Mouse (Mus musculus): ENCODE results near the gene Grcc10. TPM values are rescaled to one million over a fixed set of nuclear protein-coding genes. Genes with fewer than 3 reads are reported as not detected.

The Grcc10 gene
- polyA plus RNA-seq, 1 experiment from 2014 or later = 549 TPM

DNA sequence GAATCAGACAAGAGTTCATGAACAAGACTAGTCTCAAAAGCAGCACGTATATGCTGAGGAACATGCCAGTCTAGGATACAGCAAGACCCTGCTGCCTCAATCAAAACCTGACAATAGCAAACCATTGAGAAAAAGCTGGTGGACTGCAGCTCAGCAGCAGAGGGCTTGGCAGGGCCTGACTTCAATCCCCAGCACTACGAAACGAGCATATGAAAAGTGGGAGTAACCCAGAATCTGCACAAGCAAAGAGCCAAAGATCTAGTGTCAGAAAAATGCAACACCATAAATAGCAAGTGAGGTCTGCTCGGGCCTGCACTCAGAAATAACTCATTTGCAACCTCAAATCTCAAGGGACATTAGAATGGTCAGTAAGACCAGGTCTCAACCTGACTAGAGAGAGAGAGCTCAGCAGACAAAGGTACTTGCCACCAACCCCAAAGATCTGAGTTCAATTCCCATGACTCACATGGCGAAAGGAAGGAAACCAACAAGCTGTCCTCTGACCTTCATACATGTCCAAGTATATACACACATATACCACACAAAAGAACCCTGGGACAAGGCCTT lies 35.0 kb downstream of the Grcc10 start:
- ATAC-seq (ENCODE audit: insufficient number of reproducible peaks, low FRiP score, low TSS enrichment, low read depth) = no peak
- no peak overlapping the region for H3K27ac ChIP-seq (replicated peaks; ENCODE audit: low read depth, low read length)
- no peaks in the 10 kb centered on the region for H3K27me3 ChIP-seq (ENCODE audit: control insufficient read depth, insufficient read depth, low read length)
- H3K4me3 ChIP-seq (ENCODE audit: low read depth, low read length) = no peak overlapping the region
- no peaks in the 10 kb centered on the region for H3K9me3 ChIP-seq (ENCODE audit: control insufficient read depth, low read length)
- H3K36me3 ChIP-seq (ENCODE audit: control insufficient read depth, insufficient read depth, low read length) = peaks cover 23% of the 10 kb centered on the region
- no peak overlapping the region for H3K9ac ChIP-seq (ENCODE audit: low read length)
- no peak for DNase-seq (ENCODE audit: low spot score)
- no peak overlapping the region for H3K4me2 ChIP-seq (ENCODE audit: low read depth, severe bottlenecking)
- 89% methylated on average over 5 of the region's 5 CpGs for WGBS
- H3K4me1 ChIP-seq (ENCODE audit: control insufficient read depth, insufficient read depth, low read length) = peaks cover 14% of the 10 kb centered on the region

DNA sequence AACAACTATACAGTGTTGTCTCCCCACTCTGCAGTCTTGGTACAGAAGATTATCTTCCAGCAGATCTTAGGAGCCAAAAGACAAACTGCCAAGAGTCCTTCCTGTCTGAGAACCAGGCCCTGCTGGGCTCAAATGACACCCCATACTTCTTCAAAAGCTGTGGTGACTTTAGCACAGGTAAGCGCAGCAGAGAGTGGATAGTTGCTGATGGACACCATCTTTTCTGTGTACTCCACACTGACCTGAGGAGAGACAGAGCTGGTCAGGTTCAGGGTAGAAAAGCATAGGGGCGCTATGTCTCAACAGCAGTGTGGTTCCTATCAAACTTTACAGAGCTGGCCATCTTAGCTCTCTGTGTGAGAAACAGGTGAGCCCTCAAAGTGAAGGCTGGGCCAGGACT lies 36.8 kb downstream of the Grcc10 start:
- peaks cover 2% of the 10 kb centered on the region; the same call in 1 of the 2 replicates for H3K4me1 ChIP-seq (ENCODE audit: control insufficient read depth, insufficient read depth, low read length)
- peaks cover 24% of the 10 kb centered on the region for H3K36me3 ChIP-seq (ENCODE audit: control insufficient read depth, insufficient read depth, low read length)
- ATAC-seq (ENCODE audit: insufficient number of reproducible peaks, low FRiP score, low TSS enrichment, low read depth) = no peak
- no peaks in the 10 kb centered on the region for H3K9me3 ChIP-seq (ENCODE audit: control insufficient read depth, low read length)
- 90% methylated on average over 2 of the region's 2 CpGs for WGBS
- no peak overlapping the region for H3K9ac ChIP-seq (ENCODE audit: low read length)
- H3K27ac ChIP-seq (replicated peaks; ENCODE audit: low read depth, low read length) = no peak overlapping the region
- no peak overlapping the region for H3K4me3 ChIP-seq (ENCODE audit: low read depth, low read length)
- no peak for DNase-seq (ENCODE audit: low spot score)
- H3K27me3 ChIP-seq (ENCODE audit: control insufficient read depth, insufficient read depth, low read length) = no peaks in the 10 kb centered on the region
- H3K4me2 ChIP-seq (ENCODE audit: low read depth, severe bottlenecking) = no peak overlapping the region

DNA sequence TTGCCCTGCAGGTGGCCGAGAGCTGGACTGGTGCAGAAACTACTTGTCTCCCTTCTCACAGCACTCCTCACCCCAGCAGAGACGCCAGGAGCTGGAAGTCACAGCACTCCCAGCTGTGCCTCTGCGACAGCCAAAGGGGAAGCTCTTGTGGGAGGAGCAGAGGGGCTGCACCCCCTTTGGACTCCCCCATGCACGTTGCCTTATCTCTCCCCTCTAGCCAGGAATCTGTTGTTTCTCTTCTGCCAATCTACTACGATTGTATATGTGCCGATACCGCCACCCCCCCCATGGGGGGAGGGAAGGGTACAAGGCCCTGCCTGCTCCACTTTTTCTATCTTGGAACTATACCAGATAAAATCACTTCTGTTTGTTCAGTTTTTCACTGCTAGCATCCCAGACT lies 37.4 kb downstream of the Grcc10 start:
- H3K27ac ChIP-seq (replicated peaks; ENCODE audit: low read depth, low read length) = no peak overlapping the region
- ATAC-seq (ENCODE audit: insufficient number of reproducible peaks, low FRiP score, low TSS enrichment, low read depth) (no peak), DNase-seq (ENCODE audit: low spot score) (no peak)
- H3K4me1 ChIP-seq (ENCODE audit: control insufficient read depth, insufficient read depth, low read length) = no peaks in the 10 kb centered on the region
- no peak overlapping the region for H3K4me3 ChIP-seq (ENCODE audit: low read depth, low read length)
- no peak overlapping the region for H3K4me2 ChIP-seq (ENCODE audit: low read depth, severe bottlenecking)
- H3K9me3 ChIP-seq (ENCODE audit: control insufficient read depth, low read length) = no peaks in the 10 kb centered on the region
- H3K27me3 ChIP-seq (ENCODE audit: control insufficient read depth, insufficient read depth, low read length) = no peaks in the 10 kb centered on the region
- peaks cover 24% of the 10 kb centered on the region for H3K36me3 ChIP-seq (ENCODE audit: control insufficient read depth, insufficient read depth, low read length)
- no peak overlapping the region for H3K9ac ChIP-seq (ENCODE audit: low read length)
- WGBS = 77% methylated on average over 7 of the region's 7 CpGs

DNA sequence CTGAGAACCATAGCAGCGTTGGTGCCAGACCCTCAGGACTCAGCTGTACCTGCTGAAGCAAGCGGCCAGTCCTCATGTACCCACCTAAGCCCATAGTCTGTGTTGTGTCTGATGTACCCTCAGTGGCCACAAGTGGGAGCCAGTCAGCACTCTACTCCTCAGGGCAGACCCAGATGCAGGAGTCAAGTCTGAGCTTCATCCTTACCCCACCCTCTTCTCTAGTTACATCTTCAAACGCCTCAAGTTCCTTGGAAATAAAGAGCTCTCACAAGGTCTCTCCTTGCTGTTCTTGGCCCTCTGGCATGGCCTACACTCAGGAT lies 38.4 kb downstream of the Grcc10 start:
- Histone ChIP-seq H3K27ac (replicated peaks; ENCODE audit: low read depth, low read length) (no peak overlapping the region), H3K9ac (ENCODE audit: low read length) (no peak overlapping the region), H3K4me1 (ENCODE audit: control insufficient read depth, insufficient read depth, low read length) (no peaks in the 10 kb centered on the region), H3K4me2 (ENCODE audit: low read depth, severe bottlenecking) (no peak overlapping the region), H3K4me3 (ENCODE audit: low read depth, low read length) (no peak overlapping the region), H3K36me3 (ENCODE audit: control insufficient read depth, insufficient read depth, low read length) (peaks cover 22% of the 10 kb centered on the region), H3K27me3 (ENCODE audit: control insufficient read depth, insufficient read depth, low read length) (no peaks in the 10 kb centered on the region), H3K9me3 (ENCODE audit: control insufficient read depth, low read length) (no peaks in the 10 kb centered on the region)
- DNase-seq (ENCODE audit: low spot score) = peak; percentile 79
- 51% methylated on average over 3 of the region's 3 CpGs for WGBS
- ATAC-seq (ENCODE audit: insufficient number of reproducible peaks, low FRiP score, low TSS enrichment, low read depth) = peak; percentile 55

DNA sequence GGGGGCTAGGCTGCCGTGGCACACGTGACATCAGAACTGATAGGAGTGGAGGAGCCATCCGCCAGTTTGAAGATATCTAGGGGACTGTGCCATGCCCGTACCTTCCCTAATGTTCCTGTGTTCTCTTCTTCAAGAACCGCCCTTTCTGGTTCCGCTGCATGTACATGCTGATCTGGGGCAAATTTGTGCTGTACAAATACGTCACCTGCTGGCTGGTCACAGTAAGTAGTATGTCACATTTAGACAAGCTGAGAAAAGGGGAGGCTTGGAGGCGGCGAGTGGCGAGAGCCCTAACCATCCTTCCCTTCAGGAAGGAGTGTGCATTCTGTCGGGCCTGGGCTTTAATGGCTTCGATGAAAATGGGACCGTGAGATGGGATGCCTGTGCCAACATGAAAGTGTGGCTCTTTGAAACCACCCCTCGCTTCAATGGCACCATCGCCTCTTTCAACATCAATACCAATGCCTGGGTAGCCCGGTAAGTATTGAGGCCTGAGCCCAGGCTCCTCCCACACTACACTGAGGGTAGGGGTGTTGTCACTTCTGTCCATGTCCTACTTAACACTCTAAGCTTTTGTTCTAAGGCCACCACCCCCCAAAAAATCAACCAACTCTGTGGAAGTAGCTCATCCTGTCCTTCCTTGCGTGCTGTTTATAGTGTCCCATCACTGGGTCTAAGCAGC lies 38.9 kb downstream of the Grcc10 start:
- Histone ChIP-seq H3K9me3 (ENCODE audit: control insufficient read depth, low read length) (no peaks in the 10 kb centered on the region), H3K4me3 (ENCODE audit: low read depth, low read length) (no peak overlapping the region), H3K27ac (replicated peaks; ENCODE audit: low read depth, low read length) (no peak overlapping the region), H3K27me3 (ENCODE audit: control insufficient read depth, insufficient read depth, low read length) (no peaks in the 10 kb centered on the region), H3K4me2 (ENCODE audit: low read depth, severe bottlenecking) (no peak overlapping the region), H3K9ac (ENCODE audit: low read length) (no peak overlapping the region), H3K36me3 (ENCODE audit: control insufficient read depth, insufficient read depth, low read length) (peaks cover 22% of the 10 kb centered on the region), H3K4me1 (ENCODE audit: control insufficient read depth, insufficient read depth, low read length) (no peaks in the 10 kb centered on the region)
- 95% methylated on average over 17 of the region's 17 CpGs for whole genome bisulfite sequencing
- DNase-seq (ENCODE audit: low spot score) (no peak), ATAC-seq (ENCODE audit: insufficient number of reproducible peaks, low FRiP score, low TSS enrichment, low read depth) (peak; percentile 13; the same call in 1 of the 2 replicates)

DNA sequence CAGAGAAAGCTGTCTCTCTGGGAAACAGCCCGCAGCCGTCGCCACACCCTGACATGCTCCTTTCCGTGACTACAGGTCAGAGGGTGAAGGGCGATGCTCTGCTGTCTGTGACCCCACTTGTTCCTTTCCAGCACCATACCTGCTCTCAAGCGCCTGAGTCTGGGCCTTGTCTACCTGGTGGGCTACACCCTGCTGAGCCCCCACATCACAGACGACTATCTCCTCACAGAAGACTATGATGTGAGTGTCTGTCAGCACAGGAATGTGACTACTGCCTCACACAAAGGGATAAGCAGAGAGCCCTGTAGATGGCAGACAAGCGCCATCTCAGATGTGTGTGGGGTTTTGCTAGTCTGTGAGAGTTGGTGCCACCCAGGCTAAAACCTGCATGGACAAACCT lies 39.8 kb downstream of the Grcc10 start:
- peaks cover 22% of the 10 kb centered on the region for H3K36me3 ChIP-seq (ENCODE audit: control insufficient read depth, insufficient read depth, low read length)

DNA sequence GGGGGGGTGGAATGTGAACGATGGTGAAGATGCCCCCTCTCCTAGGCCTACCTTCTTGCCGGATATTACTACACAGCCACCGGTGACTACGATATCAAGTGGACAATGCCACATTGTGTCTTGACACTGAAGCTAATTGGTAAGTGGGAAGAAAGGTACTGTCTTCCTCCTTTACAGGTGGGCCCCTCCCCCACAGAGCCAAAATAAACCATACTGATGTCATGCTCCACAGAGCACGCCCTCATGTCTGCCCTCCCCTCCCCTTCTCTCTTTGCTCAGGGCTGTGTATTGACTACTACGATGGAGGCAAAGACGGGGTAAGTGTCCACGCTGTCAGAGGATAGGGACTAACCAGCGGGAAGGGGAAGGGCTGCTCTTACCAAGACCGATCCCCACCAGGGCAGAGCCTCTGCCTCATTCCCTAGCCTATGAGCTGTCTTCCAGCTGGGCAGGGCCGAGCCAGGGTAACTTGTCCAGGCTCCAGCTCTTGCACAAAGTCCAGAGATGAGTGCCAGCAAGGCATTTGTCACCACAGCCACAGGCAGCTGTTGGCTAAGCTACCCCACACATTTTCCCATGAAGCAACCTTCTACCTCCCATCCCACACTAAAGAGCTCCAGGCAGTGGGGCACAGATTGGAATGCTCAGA lies 41.1 kb downstream of the Grcc10 start:
- Histone ChIP-seq H3K36me3 (ENCODE audit: control insufficient read depth, insufficient read depth, low read length) (peaks cover 20% of the 10 kb centered on the region), H3K9me3 (ENCODE audit: control insufficient read depth, low read length) (no peaks in the 10 kb centered on the region), H3K27ac (replicated peaks; ENCODE audit: low read depth, low read length) (no peak overlapping the region), H3K27me3 (ENCODE audit: control insufficient read depth, insufficient read depth, low read length) (no peaks in the 10 kb centered on the region), H3K4me3 (ENCODE audit: low read depth, low read length) (no peak overlapping the region), H3K4me1 (ENCODE audit: control insufficient read depth, insufficient read depth, low read length) (no peaks in the 10 kb centered on the region), H3K4me2 (ENCODE audit: low read depth, severe bottlenecking) (no peak overlapping the region), H3K9ac (ENCODE audit: low read length) (no peak overlapping the region)
- 85% methylated on average over 11 of the region's 11 CpGs for WGBS
- DNase-seq (ENCODE audit: low spot score) (no peak), ATAC-seq (ENCODE audit: insufficient number of reproducible peaks, low FRiP score, low TSS enrichment, low read depth) (no peak)

More for the DNA sequence above, 39.8 kb downstream of the Grcc10 start:
- no peak for DNase-seq (ENCODE audit: low spot score)
- 83% methylated on average over 8 of the region's 8 CpGs for WGBS
- Histone ChIP-seq H3K9ac (ENCODE audit: low read length) (no peak overlapping the region), H3K27me3 (ENCODE audit: control insufficient read depth, insufficient read depth, low read length) (no peaks in the 10 kb centered on the region), H3K4me2 (ENCODE audit: low read depth, severe bottlenecking) (no peak overlapping the region), H3K27ac (replicated peaks; ENCODE audit: low read depth, low read length) (no peak overlapping the region), H3K4me3 (ENCODE audit: low read depth, low read length) (no peak overlapping the region), H3K9me3 (ENCODE audit: control insufficient read depth, low read length) (no peaks in the 10 kb centered on the region), H3K4me1 (ENCODE audit: control insufficient read depth, insufficient read depth, low read length) (no peaks in the 10 kb centered on the region)
- ATAC-seq (ENCODE audit: insufficient number of reproducible peaks, low FRiP score, low TSS enrichment, low read depth) = no peak

DNA sequence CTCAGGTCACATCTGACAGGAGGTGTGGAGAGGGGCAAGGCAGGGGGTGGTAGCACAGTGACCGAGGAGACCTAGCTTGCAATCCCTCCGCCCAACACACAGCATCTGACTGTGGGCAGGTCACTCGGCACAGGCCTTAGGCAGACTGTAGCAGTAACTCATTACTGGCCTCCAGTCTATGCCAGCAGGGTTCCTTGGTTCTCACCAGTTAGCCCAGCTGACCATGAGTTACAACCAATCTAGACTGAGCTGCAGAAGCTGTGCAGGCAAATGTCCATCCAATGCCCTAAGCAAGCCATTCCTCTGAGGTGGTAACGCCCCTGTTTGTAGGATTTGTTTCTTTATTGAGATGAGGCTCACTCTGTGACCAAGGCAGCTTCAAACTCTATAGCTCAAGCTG lies 41.8 kb downstream of the Grcc10 start:
- ATAC-seq (ENCODE audit: insufficient number of reproducible peaks, low FRiP score, low TSS enrichment, low read depth) (no peak), DNase-seq (ENCODE audit: low spot score) (no peak)
- no peaks in the 10 kb centered on the region for H3K9me3 ChIP-seq (ENCODE audit: control insufficient read depth, low read length)
- WGBS = 84% methylated on average over 4 of the region's 4 CpGs
- no peak overlapping the region for H3K9ac ChIP-seq (ENCODE audit: low read length)
- no peak overlapping the region; the same call in 1 of the 2 replicates for H3K4me2 ChIP-seq (ENCODE audit: low read depth, severe bottlenecking)
- H3K36me3 ChIP-seq (ENCODE audit: control insufficient read depth, insufficient read depth, low read length) = peaks cover 14% of the 10 kb centered on the region
- no peak overlapping the region for H3K27ac ChIP-seq (replicated peaks; ENCODE audit: low read depth, low read length)
- no peaks in the 10 kb centered on the region for H3K4me1 ChIP-seq (ENCODE audit: control insufficient read depth, insufficient read depth, low read length)
- no peaks in the 10 kb centered on the region for H3K27me3 ChIP-seq (ENCODE audit: control insufficient read depth, insufficient read depth, low read length)
- no peak overlapping the region for H3K4me3 ChIP-seq (ENCODE audit: low read depth, low read length)
